Mouse (Mus musculus) left cerebral cortex, postnatal 4 days (tissue): ENCODE measurements at regions not wholly inside any gene's neighbourhood (a gene's known extent, or its start where the extent isn't known, plus 50 kb on each side); places are given as distances from the start of the nearest gene placed in this dataset.

Experiments
- DNase-seq: peaks from one replicate; pipeline ENCODE4 v3.0.0-alpha.2; 2022
- intact Hi-C: fragments of 180-260 bp; cut with DNase I; formaldehyde crosslinking; loops from one replicate; pipeline ENCODE4 v1.15.1; 2025

DNA sequence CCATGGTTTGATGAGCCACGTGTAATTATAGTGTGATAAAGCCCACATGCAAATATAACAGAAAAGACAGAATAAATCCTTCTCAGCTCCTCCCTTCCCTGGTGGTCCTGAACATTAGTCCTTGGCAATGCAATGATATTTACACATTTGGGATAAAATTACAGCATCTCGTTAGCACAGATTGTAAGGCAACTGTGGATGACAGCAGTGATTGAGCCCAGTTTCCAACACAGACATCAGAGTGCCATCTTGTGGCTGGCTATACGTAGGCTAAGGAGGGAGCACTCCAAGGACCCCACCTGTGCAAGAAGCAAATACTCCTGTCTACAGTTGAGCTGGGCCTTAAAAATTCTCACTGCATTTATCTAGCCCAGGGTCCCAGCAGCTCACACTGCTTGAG, 84.1 kb upstream of the Ercc4 start:
- DNase-seq, result peak; percentile 26
- intact Hi-C loops, result no loop called here

- DNase-seq, result no peak
- intact Hi-C loops, result loop anchor here (10.0 kb wide), 1 partner anchor 1609 kb away; no protein-coding TSS in a partner anchor
These were observed 75.3 kb upstream of the Ercc4 start for GRCm38 (mm10) chr16:13034136-13034535.

GRCm38 (mm10) chr16:13036596-13036995, 72.9 kb upstream of the Ercc4 start:
- no peak for DNase-seq
- intact Hi-C loops, result loop anchor here (10.0 kb wide), 1 partner anchor 1612 kb away; no protein-coding TSS in a partner anchor

GRCm38 (mm10) chr16:13040312-13041100, 69.0 kb upstream of the Ercc4 start:
- intact Hi-C loops, result no loop called here
- no peak for DNase-seq

GRCm38 (mm10) chr16:13041356-13041755, 68.1 kb upstream of the Ercc4 start:
- DNase-seq, result no peak
- intact Hi-C loops, result no loop called here

- intact Hi-C loops, result no loop called here
- no peak for DNase-seq
These were observed 64.3 kb upstream of the Ercc4 start for GRCm38 (mm10) chr16:13045079-13045590.

GRCm38 (mm10) chr16:13046366-13047120, 62.9 kb upstream of the Ercc4 start:
- intact Hi-C loops, result no loop called here

DNA sequence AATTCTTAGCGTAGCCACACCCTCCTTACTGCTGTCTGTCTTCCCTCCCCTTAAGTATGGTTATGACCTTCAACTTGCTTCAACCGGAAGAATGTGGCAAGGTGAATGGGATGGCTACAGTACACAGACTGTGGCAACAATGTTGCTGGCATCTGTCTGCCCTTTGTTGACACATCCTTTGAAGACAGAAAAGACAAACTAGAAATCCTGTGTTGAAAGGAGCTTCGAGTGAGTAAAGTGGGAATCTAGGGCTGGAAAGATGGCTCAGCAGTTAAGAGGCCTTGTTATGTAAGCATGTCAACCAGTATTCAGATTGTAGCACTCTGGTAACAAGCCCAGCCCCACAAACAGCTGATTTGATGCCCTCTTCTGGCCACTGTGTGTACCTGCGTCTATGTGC, 60.2 kb upstream of the Ercc4 start:
- intact Hi-C loops, result no loop called here
- DNase-seq, result no peak

More at GRCm38 (mm10) chr16:13046366-13047120, 62.9 kb upstream of the Ercc4 start:
- no peak for DNase-seq

DNA sequence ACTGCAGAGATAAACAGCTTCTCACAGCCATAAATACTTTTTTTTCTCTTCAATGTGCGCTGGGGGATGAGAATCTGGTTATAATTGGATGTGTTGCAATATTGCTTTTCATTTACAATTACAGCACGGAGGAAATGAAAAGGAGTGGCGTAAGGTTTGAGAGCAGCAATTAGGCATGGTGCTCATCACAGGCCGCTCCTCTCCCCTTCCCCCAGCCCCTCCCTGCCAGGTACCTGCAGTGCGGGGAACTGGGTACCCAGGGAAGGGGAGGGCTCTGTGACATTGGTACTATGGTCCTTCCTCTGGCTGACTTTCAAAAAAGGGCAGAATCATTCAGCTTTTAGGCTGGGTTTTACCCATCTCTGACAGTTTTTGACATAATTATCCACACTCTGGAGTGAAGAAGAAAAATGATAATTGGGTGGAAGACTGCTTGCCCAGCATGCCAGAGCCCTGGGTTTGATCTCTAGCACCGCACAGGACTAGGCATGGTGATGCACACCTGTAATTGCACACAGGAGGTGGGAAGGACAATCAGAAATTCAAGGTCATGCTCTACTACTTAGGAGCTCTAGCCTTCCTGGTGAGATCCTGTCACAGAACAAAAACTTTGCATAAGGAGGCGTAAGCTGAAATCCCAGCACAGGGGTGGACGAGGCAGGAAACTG, 59.1 kb upstream of the Ercc4 start:
- intact Hi-C loops, result no loop called here
- DNase-seq, result no peak

DNA sequence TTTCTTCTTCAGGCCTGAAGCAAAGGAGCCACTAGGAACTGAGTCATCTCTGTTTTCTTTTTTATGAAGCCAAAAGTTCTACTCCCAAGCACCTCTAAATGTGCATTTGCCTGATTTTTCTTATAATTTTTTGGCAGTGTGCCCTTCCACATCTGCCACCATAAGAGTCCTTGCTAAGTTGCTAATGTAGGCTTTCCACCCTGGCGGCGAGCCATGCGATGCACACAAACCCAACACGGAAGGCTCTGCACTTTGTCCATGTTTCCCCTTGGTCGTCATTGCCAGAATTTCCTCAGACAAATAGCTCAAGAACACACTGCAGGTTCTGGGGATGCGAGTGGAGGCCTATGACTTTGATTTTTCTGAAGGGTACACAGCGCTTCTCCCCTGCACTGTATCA, 54.5 kb upstream of the Ercc4 start:
- peak; percentile 11 for DNase-seq
- intact Hi-C loops, result no loop called here
